Mouse (Mus musculus): ENCODE measurements around the gene Srf.

GRCm38 (mm10) chr17:46576070-46576469 is 20.1 kb upstream of the Srf start:
- TF ChIP-seq CTCF (IDR thresholded peaks at IDR 0.05; ENCODE audit: low read depth) (peak; percentile 68), EP300 (IDR thresholded peaks at IDR 0.05; ENCODE audit: low read depth) (no peak)

Measured in liver, postnatal 0 days (tissue).